Mouse (Mus musculus): ENCODE data around the gene Phf3.

DNA sequence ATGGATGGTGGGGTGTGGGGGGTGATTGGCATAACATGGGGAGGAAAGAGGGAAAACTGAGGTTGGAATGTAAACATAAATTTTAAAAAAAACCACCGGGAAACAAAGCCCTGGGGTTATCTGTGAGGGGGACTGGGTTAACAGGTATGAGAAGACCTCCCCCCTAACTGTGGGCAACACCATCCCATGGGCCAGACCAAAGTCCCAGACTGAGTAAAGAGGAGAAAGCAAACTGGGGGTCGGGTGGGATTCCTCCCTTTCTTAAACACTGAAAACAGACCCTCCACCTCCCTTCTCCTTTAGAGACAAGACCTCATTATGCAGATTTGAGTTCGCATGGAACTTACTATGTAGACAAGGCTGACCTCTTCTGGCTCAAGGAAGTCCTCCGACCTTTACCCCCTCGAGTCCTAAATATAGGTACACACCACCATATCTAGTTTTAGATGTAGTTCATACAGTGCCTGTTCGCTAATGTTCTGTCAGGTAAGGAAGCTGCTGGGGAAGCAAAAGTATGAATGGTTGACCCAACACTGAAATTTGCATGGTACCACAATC, 74.4 kb downstream of the Phf3 start:
- TF ChIP-seq GATA1 (IDR thresholded peaks at IDR 0.05; ENCODE audit: low read length) (no peak), TAL1 (IDR thresholded peaks at IDR 0.05; ENCODE audit: low read length) (no peak)
